Mouse (Mus musculus) layer of hippocampus, postnatal 36 days (tissue): Measurements from ENCODE around the gene Olfr133. TPM values are rescaled to one million over a fixed set of nuclear protein-coding genes. Genes with fewer than 3 reads are reported as not detected.
"Not testable (repeated sequence)": the region's sequence is repeated elsewhere in the genome, so short reads cannot be mapped to it uniquely, and the experiment has no call there.

Experiments
- DNase-seq, 2 experiments: peaks; one replicate each; pipeline ENCODE4 v3.0.0; 2022
- total RNA-seq, 2 experiments: library from RNA; stranded (reverse); gene quantifications; 2 replicates each; pipeline ENCODE4 v1.2.3; 2021

Olfr133 gene
- total RNA-seq: not detected

DNA sequence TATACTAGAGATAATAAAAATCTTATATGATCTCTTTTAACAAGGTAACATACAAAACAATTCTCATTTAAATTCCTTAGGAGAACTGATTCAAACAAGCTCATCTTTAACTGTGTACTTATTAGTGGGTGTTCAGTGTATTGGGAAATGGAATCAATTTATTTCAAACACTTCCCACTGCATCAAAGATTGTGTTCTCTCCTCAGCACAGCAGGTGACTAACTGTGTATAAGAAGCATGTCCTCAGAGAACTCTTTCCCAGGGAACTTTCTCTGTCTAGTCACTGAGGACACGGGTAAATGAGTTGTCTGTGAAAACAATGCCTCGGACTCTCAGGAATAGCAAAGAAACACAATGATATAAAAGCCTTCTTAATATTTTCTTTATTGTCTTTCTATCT is at the start of gene Olfr133:
Gene Olfr133, plus strand, starts transcription at position 301 of the 400 bp plus-strand sequence.
- no peak for DNase-seq

DNA sequence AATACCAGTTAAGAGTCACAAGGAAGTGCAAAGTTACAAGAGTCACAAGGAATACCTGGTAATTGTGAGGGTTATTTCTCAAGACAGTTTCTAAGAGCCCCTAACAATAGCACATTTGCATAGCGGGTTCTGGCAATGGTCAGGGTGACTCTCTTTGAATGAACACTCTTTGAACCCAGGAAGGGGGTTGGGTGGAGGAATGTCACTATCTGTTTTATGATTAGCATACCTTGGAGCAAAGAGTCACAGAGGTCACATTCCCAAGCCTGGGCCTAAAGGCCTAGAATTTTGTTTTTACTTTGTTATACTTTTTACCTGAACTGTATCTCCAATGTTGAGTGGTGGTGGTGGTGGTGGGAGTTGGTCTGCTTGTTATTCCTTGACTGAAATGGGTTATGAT is 20.9 kb upstream of the Olfr133 start:
- DNase-seq: not testable (repeated sequence)

DNA sequence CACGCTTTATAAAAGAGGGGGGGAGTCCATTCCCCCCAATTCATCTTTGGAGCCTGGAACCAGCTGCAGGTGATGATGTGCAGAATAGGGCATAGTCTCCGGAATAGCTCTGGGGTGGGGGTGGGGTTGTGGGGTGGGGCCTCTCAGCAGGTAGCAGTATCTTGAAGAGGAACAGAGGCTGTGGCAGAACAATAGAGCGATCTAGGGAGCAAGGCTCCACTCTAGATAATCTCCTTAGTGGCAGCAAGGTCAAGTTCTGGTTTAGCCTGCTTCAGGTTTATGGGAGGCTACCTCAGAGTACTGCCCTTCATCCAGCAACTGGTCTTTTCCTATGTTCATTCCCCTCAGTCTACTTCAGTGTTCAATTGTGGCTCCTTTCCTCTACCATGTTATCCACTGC is 19.7 kb upstream of the Olfr133 start:
- DNase-seq: not testable (repeated sequence)

DNA sequence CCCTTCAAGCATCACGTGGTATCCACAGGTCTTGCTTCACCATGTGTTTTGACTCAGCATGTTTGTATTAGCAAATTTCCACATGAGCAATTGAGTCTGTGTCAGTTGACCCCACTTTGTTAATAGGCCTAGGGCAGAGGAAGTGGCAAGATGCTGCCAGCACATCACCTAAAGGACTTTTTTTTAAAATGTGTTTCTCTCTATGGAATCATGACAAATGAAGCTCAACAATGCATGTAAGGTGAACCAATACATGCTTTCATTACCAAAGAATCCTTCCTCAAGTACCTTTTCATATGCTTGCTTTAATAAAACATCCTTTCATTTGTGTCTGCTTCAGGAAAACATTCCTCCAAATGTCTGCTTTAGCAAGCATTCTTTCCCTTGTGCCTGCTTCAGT is 10.7 kb upstream of the Olfr133 start, which contains the start of gene Olfr132:
Gene Olfr132, minus strand, starts transcription at position 101 of the 400 bp plus-strand sequence.
- no peak for DNase-seq

DNA sequence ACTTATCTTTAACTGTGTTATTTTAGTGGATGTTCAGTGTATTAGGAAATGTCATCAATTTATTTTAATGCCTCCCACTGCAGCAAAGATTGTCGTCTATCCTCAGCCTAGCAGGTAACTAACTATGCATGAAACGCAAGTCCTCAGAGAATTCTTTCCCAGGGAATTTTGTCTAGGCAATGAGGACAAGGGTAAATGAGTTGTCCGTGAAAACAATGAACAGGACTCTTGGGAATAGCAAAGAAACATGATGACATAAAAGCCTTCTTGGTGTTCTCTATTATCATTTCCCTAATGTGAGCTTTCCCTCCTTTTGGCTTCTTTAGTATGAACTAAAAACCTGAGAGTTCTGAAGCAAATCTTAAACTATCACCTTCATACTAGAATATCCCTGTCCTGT is 26.0 kb downstream of the Olfr133 start, which contains the start of gene Olfr134:
Gene Olfr134, plus strand, starts transcription at position 301 of the 400 bp plus-strand sequence.
- no peak for DNase-seq

Other genes with a start within 250 kb of the Olfr133 start
- not detected for gene Olfr127, start 244.8 kb upstream of the Olfr133 start, total RNA-seq
- gene Olfr128, start 224.7 kb upstream of the Olfr133 start, total RNA-seq: not detected
- not detected for gene Olfr761, start 192.2 kb upstream of the Olfr133 start, total RNA-seq
- gene Olfr129, start 85.2 kb upstream of the Olfr133 start, total RNA-seq: not detected
- gene Olfr130, start 81.4 kb upstream of the Olfr133 start, total RNA-seq: not detected
- gene Olfr131, start 56.6 kb upstream of the Olfr133 start, total RNA-seq: not detected
- not detected for gene Olfr132, start 10.8 kb upstream of the Olfr133 start, total RNA-seq
- not detected for gene Olfr134, start 26.1 kb downstream of the Olfr133 start, total RNA-seq
- not detected for gene Olfr135, start 59.1 kb downstream of the Olfr133 start, total RNA-seq
- gene Olfr138, start 115.8 kb downstream of the Olfr133 start, total RNA-seq: not detected
- not detected for gene Olfr137, start 162.3 kb downstream of the Olfr133 start, total RNA-seq
- gene Olfr136, start 184.6 kb downstream of the Olfr133 start, total RNA-seq: not detected